Mouse (Mus musculus) naive thymus-derived CD4-positive, alpha-beta T cell, adult 5 months (primary cell): ENCODE measurements around the gene Fpr3. TPM values are rescaled to one million over a fixed set of nuclear protein-coding genes. Genes with fewer than 3 reads are reported as not detected.

Source experiments
- polyA plus RNA-seq: library from polyadenylated mRNA; unstranded; fragments of 100-300 nt; shearing (Covaris generic); gene quantifications from one replicate; pipeline ENCODE4 v1.2.1, GENCODE M21; 2017

The Fpr3 gene
- not detected for polyA plus RNA-seq

GRCm38 (mm10) chr17:17887774-17888248 is at the start of gene Fpr3, which contains the start of gene Fpr2:
TSS of gene Fpr3 (plus strand) at chr17:17887852.
TSS of gene Fpr2 (plus strand) at chr17:17887824.

GRCm38 (mm10) chr17:17855064-17855838 is 32.4 kb upstream of the Fpr3 start, which contains the start of gene Has1:
TSS of gene Has1 (minus strand) at chr17:17855205.

DNA sequence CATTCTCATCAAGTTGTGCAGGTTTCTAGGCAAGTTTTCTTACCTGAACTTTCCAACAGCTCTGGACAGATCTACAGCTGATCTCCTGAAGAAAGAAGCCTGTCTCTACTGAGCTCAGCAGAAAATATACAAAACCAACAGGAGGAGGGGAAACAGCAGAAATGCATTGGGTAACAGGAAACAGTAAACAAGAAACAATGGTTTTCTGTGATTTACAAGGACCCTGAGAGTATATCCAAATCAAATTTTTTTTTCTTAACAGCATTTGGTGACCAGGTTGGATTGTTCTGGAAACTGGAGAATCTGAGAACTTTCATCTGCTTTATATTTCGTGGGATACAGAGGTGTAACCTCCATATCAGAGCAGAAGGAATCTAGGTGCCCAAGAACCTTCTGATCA is 3.8 kb upstream of the Fpr3 start, which contains the start of gene Fpr1:
Gene Fpr1 (minus strand): TSS at position 101 of the 400 bp plus-strand sequence.

Other genes with a start within 250 kb of the Fpr3 start
- not detected for gene Vmn2r90, start 184.1 kb upstream of the Fpr3 start, polyA plus RNA-seq
- gene Spaca6, start 60.7 kb upstream of the Fpr3 start, polyA plus RNA-seq = 3.5 TPM
- not detected for gene Has1, start 32.6 kb upstream of the Fpr3 start, polyA plus RNA-seq
- gene Fpr1, start 3.9 kb upstream of the Fpr3 start, polyA plus RNA-seq = not detected
- not detected for gene Fpr2, start within 50 bp of the Fpr3 start, polyA plus RNA-seq
- not detected for gene Fpr-rs4, start 133.9 kb downstream of the Fpr3 start, polyA plus RNA-seq
- gene Vmn2r124, start 161.6 kb downstream of the Fpr3 start, polyA plus RNA-seq = not detected
- not detected for gene Vmn2r91, start 197.2 kb downstream of the Fpr3 start, polyA plus RNA-seq